Mouse (Mus musculus) c-Kit-positive CD71-positive TER-119-positive erythroid progenitor cells, embryonic 14.5 days (primary cell): ENCODE measurements around the gene Upf1.

ENCODE experiments used
- DNase-seq: peaks from one replicate; pipeline ENCODE4 v3.0.0-alpha.2; 2013; ENCODE audit warnings: low spot score

Gene Upf1

GRCm38 (mm10) chr8:70353194-70353817, at the start of gene Upf1:
Gene Upf1, minus strand, starts transcription at chr8:70353278.
- peak; percentile 99 for DNase-seq

GRCm38 (mm10) chr8:70397611-70398563, 44.8 kb upstream of the Upf1 start:
- DNase-seq = no peak

- no peak for DNase-seq
These were observed 43.1 kb upstream of the Upf1 start for GRCm38 (mm10) chr8:70396184-70396583.

DNA sequence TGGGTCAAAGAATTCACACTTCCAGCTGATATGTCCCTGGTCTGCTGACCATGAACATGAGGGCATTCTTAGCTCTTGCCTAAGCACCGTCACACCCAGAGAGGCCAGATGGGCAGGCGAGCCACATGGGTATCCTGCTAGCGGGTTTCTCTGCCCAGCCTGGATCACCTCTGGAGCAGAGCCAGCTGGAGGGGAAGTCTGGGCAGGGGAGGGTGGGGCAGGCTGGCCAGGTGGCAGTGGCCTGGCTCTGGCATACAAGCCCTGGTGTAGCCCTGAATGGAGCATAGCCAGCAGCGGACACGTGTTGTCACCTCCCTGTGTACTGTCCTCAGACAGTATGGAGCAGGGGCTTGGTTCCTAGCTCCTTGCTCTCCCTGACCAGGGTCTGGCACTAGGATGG, 42.6 kb upstream of the Upf1 start:
- no peak for DNase-seq

- DNase-seq = no peak
These were observed 41.4 kb upstream of the Upf1 start for GRCm38 (mm10) chr8:70394269-70394998.

GRCm38 (mm10) chr8:70393087-70393486, 40.0 kb upstream of the Upf1 start:
- no peak for DNase-seq

GRCm38 (mm10) chr8:70389678-70390077, 36.6 kb upstream of the Upf1 start:
- no peak for DNase-seq

DNA sequence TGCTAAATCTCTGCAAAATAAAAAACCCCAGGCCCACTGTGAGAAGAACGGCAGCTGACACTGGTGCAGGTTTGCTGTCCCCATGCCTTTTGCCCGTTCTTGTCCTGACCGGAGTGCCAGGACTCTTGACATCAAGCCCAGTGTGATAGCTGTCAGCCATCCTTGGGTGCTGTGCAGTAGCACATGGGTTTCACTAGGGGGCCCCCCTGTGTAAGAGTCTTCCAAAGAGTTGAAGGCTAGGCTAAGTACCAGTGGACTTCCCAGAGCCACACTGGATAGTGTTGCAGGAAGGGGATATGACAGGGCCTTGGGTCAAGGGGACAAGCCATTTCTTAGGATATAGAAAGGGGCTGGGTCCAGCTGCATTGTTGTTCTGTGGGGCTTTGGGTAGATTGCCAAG, 30.2 kb upstream of the Upf1 start:
- DNase-seq = peak; percentile 68

- DNase-seq = no peak
These were observed 27.0 kb upstream of the Upf1 start for GRCm38 (mm10) chr8:70380069-70380468.

- DNase-seq = no peak
These were observed 24.0 kb upstream of the Upf1 start for GRCm38 (mm10) chr8:70377049-70377448.

DNA sequence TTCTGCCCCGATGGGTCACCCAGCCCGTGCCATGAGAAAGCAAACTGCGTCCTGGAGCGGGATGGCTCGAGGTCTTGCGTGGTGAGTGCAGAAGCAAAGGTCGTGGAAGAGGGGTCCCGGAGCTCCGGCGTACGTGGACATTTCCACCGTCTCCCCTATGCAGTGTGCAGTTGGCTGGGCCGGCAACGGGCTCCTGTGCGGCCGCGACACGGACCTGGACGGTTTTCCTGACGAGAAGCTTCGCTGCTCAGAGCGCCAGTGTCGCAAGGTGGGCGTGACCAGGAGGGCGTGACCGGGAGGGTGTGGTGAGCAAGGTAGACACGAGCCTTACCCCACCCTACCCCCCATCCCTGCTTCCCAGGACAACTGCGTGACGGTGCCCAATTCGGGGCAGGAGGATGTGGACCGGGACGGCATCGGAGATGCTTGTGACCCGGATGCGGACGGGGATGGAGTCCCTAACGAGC, 23.2 kb upstream of the Upf1 start:
- DNase-seq = no peak

GRCm38 (mm10) chr8:70375212-70375859, 22.3 kb upstream of the Upf1 start:
- DNase-seq = no peak

GRCm38 (mm10) chr8:70374318-70374927, 21.3 kb upstream of the Upf1 start:
- peak; percentile 64 for DNase-seq

GRCm38 (mm10) chr8:70373397-70374317, 20.6 kb upstream of the Upf1 start, which contains the start of gene Comp:
Gene Comp, plus strand, starts transcription at chr8:70373558.
- DNase-seq = no peak

GRCm38 (mm10) chr8:70371951-70372350, 18.9 kb upstream of the Upf1 start:
- DNase-seq = no peak

- no peak for DNase-seq
These were observed 17.4 kb upstream of the Upf1 start for GRCm38 (mm10) chr8:70370476-70370875.

GRCm38 (mm10) chr8:70366588-70366987, 13.5 kb upstream of the Upf1 start:
- no peak for DNase-seq

GRCm38 (mm10) chr8:70364066-70364465, 11.0 kb upstream of the Upf1 start:
- no peak for DNase-seq

DNA sequence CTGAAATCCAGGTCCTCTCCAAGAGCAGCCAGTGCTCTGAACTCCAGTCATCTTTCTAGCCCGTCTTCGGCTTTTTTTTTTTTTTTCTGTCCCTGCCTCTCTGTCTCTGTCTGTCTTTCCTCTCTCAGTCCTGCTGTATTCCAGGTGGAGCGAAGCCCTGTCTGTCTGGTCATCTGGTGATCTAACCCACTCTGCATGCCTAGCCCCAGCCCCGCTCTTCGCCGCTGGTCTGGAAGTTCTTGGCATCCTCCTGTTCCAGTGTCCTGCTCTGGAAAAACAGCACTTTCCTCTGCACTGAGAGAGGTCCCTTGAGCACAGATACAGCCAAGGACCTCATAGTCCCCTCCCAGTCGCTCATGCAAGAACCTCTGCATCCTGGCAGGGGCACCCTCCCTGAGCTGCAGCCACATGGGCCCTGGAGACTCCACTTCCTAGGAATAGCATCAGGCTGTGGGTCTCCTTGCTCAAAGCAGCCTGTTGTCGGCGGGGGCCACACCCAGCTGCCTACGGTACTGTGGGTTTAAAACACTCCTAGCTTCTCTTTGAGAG, 8.5 kb upstream of the Upf1 start:
- no peak for DNase-seq

GRCm38 (mm10) chr8:70360769-70361168, 7.7 kb upstream of the Upf1 start:
- peak; percentile 41 for DNase-seq
